Mouse (Mus musculus) heart, embryonic 15.5 days (tissue): ENCODE measurements around the gene Msh5. TPM values are rescaled to one million over a fixed set of nuclear protein-coding genes. Genes with fewer than 3 reads are reported as not detected.
A peak's percentile ranks its signal among the peaks of the same experiment; 100 is the strongest.
"Not testable (repeated sequence)": the region's sequence is repeated elsewhere in the genome, so short reads cannot be mapped to it uniquely, and the experiment has no call there.

ENCODE experiments used
- ATAC-seq: fragments of 200-750 bp; cut with Nextera tagmentation; replicated peaks from 2 replicates; pipeline ENCODE4 v1.8.0; 2017; ENCODE audit warnings: low read depth, moderate TSS enrichment; ENCODE audit not compliant: insufficient number of reproducible peaks, insufficient read depth, low FRiP score
- H3K27ac ChIP-seq: fragments of 300-500 bp; sonication (generic); 2 replicates; pipeline ENCODE4 v1.5.1; 2015; ENCODE audit warnings: mild to moderate bottlenecking, inconsistent platforms
- H3K27me3 ChIP-seq: fragments of 300-500 bp; sonication (generic); 2 replicates; pipeline ENCODE4 v1.6.1; 2015; ENCODE audit warnings: inconsistent platforms
- H3K36me3 ChIP-seq: fragments of 300-500 bp; sonication (generic); 2 replicates; pipeline ENCODE4 v1.6.1; 2015; ENCODE audit warnings: mild to moderate bottlenecking, inconsistent platforms
- H3K4me1 ChIP-seq: fragments of 300-500 bp; sonication (generic); replicated peaks from 2 replicates; pipeline ENCODE4 v1.6.1; 2015; ENCODE audit warnings: inconsistent platforms
- H3K4me2 ChIP-seq: fragments of 300-500 bp; sonication (generic); 2 replicates; pipeline ENCODE4 v1.6.1; 2015; ENCODE audit warnings: inconsistent platforms, mild to moderate bottlenecking, moderate library complexity
- H3K4me3 ChIP-seq: fragments of 300-500 bp; sonication (generic); 2 replicates; pipeline ENCODE4 v1.5.1; 2015; ENCODE audit warnings: mild to moderate bottlenecking, inconsistent platforms
- H3K9ac ChIP-seq: fragments of 300-500 bp; sonication (generic); 2 replicates; pipeline ENCODE4 v1.6.1; 2015; ENCODE audit warnings: mild to moderate bottlenecking, inconsistent platforms
- H3K9me3 ChIP-seq: fragments of 300-500 bp; sonication (generic); replicated peaks from 2 replicates; pipeline ENCODE4 v1.6.1; 2016; ENCODE audit warnings: inconsistent platforms
- WGBS: fragments of 180-500 bp; shearing (Covaris S2); methylation state at CpG from one replicate; pipeline ENCODE4 v1.1.7; 2015; ENCODE audit warnings: mixed read lengths; 5-methylcytosine and 5-hydroxymethylcytosine counted together
- polyA plus RNA-seq: library from polyadenylated mRNA; unstranded; fragments of >200 nt; fragmentation: Nextera tagmentation; extraction: Ambion mirVana; gene quantifications from 2 replicates; pipeline ENCODE4 v1.2.1, GENCODE M21; 2015

The Msh5 gene
- polyA plus RNA-seq, 1 experiment from 2014 or later: 2.7 TPM

GRCm38 (mm10) chr17:34997142-34997483 lies 49.4 kb downstream of the Msh5 start:
- no peak overlapping the region for H3K27ac ChIP-seq
- H3K4me3 ChIP-seq: no peak overlapping the region
- peak overlapping the region; percentile 94 for H3K4me2 ChIP-seq
- peaks cover 37% of the 10 kb centered on the region for H3K4me1 ChIP-seq
- no peak for ATAC-seq
- WGBS: 90% methylated on average over 5 of the region's 5 CpGs
- 0 out of 2 replicates have a peak, but pooled peaks cover 17% of the 10 kb centered on the region for H3K36me3 ChIP-seq
- H3K9me3 ChIP-seq: no peaks in the 10 kb centered on the region
- no peak overlapping the region for H3K9ac ChIP-seq
- no peaks in the 10 kb centered on the region for H3K27me3 ChIP-seq

GRCm38 (mm10) chr17:34996411-34997141 lies 50.0 kb downstream of the Msh5 start:
- no peak overlapping the region for H3K4me3 ChIP-seq
- WGBS: 85% methylated on average over 14 of the region's 14 CpGs

GRCm38 (mm10) chr17:34995927-34996326 lies 50.6 kb downstream of the Msh5 start:
- WGBS: 86% methylated on average over 4 of the region's 4 CpGs
- H3K9ac ChIP-seq, H3K4me3 ChIP-seq, H3K9me3 ChIP-seq, H3K27me3 ChIP-seq, ATAC-seq, H3K4me2 ChIP-seq, H3K27ac ChIP-seq: not testable (repeated sequence)
- H3K36me3 ChIP-seq: 0 out of 2 replicates have a peak, but pooled peaks cover 17% of the 10 kb centered on the region
- peaks cover 33% of the 10 kb centered on the region for H3K4me1 ChIP-seq

More at GRCm38 (mm10) chr17:34996411-34997141, 50.0 kb downstream of the Msh5 start:
- ATAC-seq: no peak
- Histone ChIP-seq H3K9me3 (no peaks in the 10 kb centered on the region), H3K9ac (no peak overlapping the region), H3K27ac (no peak overlapping the region), H3K4me1 (peaks cover 33% of the 10 kb centered on the region), H3K27me3 (no peaks in the 10 kb centered on the region), H3K36me3 (0 out of 2 replicates have a peak, but pooled peaks cover 17% of the 10 kb centered on the region), H3K4me2 (peak overlapping the region; percentile 94)

GRCm38 (mm10) chr17:34995192-34995591 lies 51.4 kb downstream of the Msh5 start:
- not testable (repeated sequence) for ATAC-seq, H3K27ac ChIP-seq, H3K4me3 ChIP-seq, H3K9ac ChIP-seq, H3K9me3 ChIP-seq, H3K27me3 ChIP-seq, H3K4me2 ChIP-seq
- Histone ChIP-seq H3K36me3 (0 out of 2 replicates have a peak, but pooled peaks cover 17% of the 10 kb centered on the region), H3K4me1 (peaks cover 33% of the 10 kb centered on the region)
- WGBS: 92% methylated on average over 4 of the region's 4 CpGs

- H3K9me3 ChIP-seq: no peaks in the 10 kb centered on the region
- H3K4me1 ChIP-seq: peaks cover 29% of the 10 kb centered on the region
- no peak for ATAC-seq
- no peak overlapping the region for H3K4me2 ChIP-seq
- no peak overlapping the region for H3K27ac ChIP-seq
- 0 out of 2 replicates have a peak, but pooled peaks cover 17% of the 10 kb centered on the region for H3K36me3 ChIP-seq
- no peak overlapping the region for H3K4me3 ChIP-seq
- H3K9ac ChIP-seq: no peak overlapping the region
- no peaks in the 10 kb centered on the region for H3K27me3 ChIP-seq
These were observed 51.8 kb downstream of the Msh5 start for GRCm38 (mm10) chr17:34994751-34995150.

GRCm38 (mm10) chr17:34984218-34984617 lies 62.3 kb downstream of the Msh5 start:
- Histone ChIP-seq H3K27ac (no peak overlapping the region), H3K9me3 (no peaks in the 10 kb centered on the region), H3K27me3 (no peaks in the 10 kb centered on the region), H3K4me2 (no peak overlapping the region), H3K4me3 (no peak overlapping the region), H3K36me3 (peaks cover 23% of the 10 kb centered on the region), H3K4me1 (peaks cover 14% of the 10 kb centered on the region), H3K9ac (no peak overlapping the region)
- 81% methylated on average over 2 of the region's 2 CpGs for WGBS
- ATAC-seq: no peak

GRCm38 (mm10) chr17:34982328-34982727 lies 64.2 kb downstream of the Msh5 start:
- H3K27ac ChIP-seq: peak overlapping the region; percentile 99
- peak overlapping the region; percentile 89 for H3K4me3 ChIP-seq
- H3K9me3 ChIP-seq: no peaks in the 10 kb centered on the region
- H3K9ac ChIP-seq: peak overlapping the region; percentile 93
- peaks cover 14% of the 10 kb centered on the region for H3K4me1 ChIP-seq
- peaks cover 16% of the 10 kb centered on the region for H3K36me3 ChIP-seq
- peak overlapping the region; percentile 90 for H3K4me2 ChIP-seq
- no peak for ATAC-seq
- 0% methylated on average over 15 of the region's 15 CpGs for WGBS
- H3K27me3 ChIP-seq: no peaks in the 10 kb centered on the region

GRCm38 (mm10) chr17:34981690-34982180 lies 64.8 kb downstream of the Msh5 start, which contains the start of gene Lsm2:
Gene Lsm2 (plus strand): TSS chr17:34981862.
- H3K9me3 ChIP-seq: no peaks in the 10 kb centered on the region
- H3K27ac ChIP-seq: peak within 1 kb of the TSS; percentile 99
- WGBS: under 1% methylated on average over 58 of the region's 58 CpGs

GRCm38 (mm10) chr17:34980655-34981054 lies 65.9 kb downstream of the Msh5 start:
- Histone ChIP-seq H3K27me3 (no peaks in the 10 kb centered on the region), H3K4me2 (peak overlapping the region; percentile 90), H3K9me3 (no peaks in the 10 kb centered on the region), H3K9ac (peak overlapping the region; percentile 93), H3K27ac (peak overlapping the region; percentile 99), H3K36me3 (peaks cover 5% of the 10 kb centered on the region), H3K4me1 (peaks cover 14% of the 10 kb centered on the region), H3K4me3 (peak overlapping the region; percentile 89)
- WGBS: 11% methylated on average over 2 of the region's 2 CpGs
- ATAC-seq: no peak

More at GRCm38 (mm10) chr17:34981690-34982180, 64.8 kb downstream of the Msh5 start, which contains the start of gene Lsm2:
- H3K4me3 ChIP-seq: peak within 1 kb of the TSS; percentile 89
- H3K4me1 ChIP-seq: peaks cover 14% of the 10 kb centered on the region
- no peaks in the 10 kb centered on the region for H3K27me3 ChIP-seq
- peak; percentile 95 for ATAC-seq
- H3K4me2 ChIP-seq: peak within 1 kb of the TSS; percentile 90
- peak within 1 kb of the TSS; percentile 93 for H3K9ac ChIP-seq
- H3K36me3 ChIP-seq: peaks cover 16% of the 10 kb centered on the region

- no peaks in the 10 kb centered on the region for H3K27me3 ChIP-seq
- ATAC-seq: no peak
- no peaks in the 10 kb centered on the region for H3K9me3 ChIP-seq
- H3K4me3 ChIP-seq: no peak overlapping the region
- no peak overlapping the region for H3K27ac ChIP-seq
- H3K4me2 ChIP-seq: no peak overlapping the region
- H3K9ac ChIP-seq: no peak overlapping the region
- H3K36me3 ChIP-seq: no peaks in the 10 kb centered on the region
- WGBS: 87% methylated on average over 4 of the region's 4 CpGs
- H3K4me1 ChIP-seq: peaks cover 14% of the 10 kb centered on the region
These were observed 66.9 kb downstream of the Msh5 start for GRCm38 (mm10) chr17:34979631-34980030.
